Mouse (Mus musculus): Measurements from ENCODE around the gene Ccl17.

- no peak for TF ChIP-seq CTCF (IDR thresholded peaks at IDR 0.05; ENCODE audit: low read depth)
- TF ChIP-seq EP300 (IDR thresholded peaks at IDR 0.05; ENCODE audit: low read depth): no peak
These were observed 24.2 kb upstream of the Ccl17 start for GRCm38 (mm10) chr8:94785995-94786595.
